Mouse (Mus musculus) left cerebral cortex, adult 2 months (tissue): ENCODE results near the gene Ptgdr2. TPM values are rescaled to one million over a fixed set of nuclear protein-coding genes. Genes with fewer than 3 reads are reported as not detected.

ENCODE experiments used
- DNase-seq, 2 experiments: peaks; one replicate each; pipeline ENCODE4 v3.0.0; 2021 to 2022; ENCODE audit warnings: low spot score in 2 of 2, mixed read lengths in 1 of 2; ENCODE audit errors: extremely low spot score in 1 of 2
- H3K27ac ChIP-seq: fragments of 200-600 bp; 2 replicates; pipeline ENCODE4 v1.8.1; 2022
- H3K4me3 ChIP-seq: fragments of 200-600 bp; 2 replicates; pipeline ENCODE4 v1.8.1; 2022
- CTCF ChIP-seq: fragments of 200-600 bp; IDR thresholded peaks from 2 replicates; pipeline ENCODE4 v1.8.1; 2022; ENCODE audit warnings: antibody characterized with exemption, mild to moderate bottlenecking, moderate library complexity
- intact Hi-C: fragments of 180-260 bp; cut with DNase I; formaldehyde crosslinking; loops from one replicate; pipeline ENCODE4 v1.15.1; 2025
- total RNA-seq, 2 experiments: library from RNA; stranded (reverse); gene quantifications; 2 replicates each; pipeline ENCODE4 v1.2.3; 2021

The Ptgdr2 gene
- total RNA-seq, 2 experiments from 2014 or later = 0.14 to 0.30 TPM

- Histone ChIP-seq H3K4me3 (no peak overlapping the region), H3K27ac (no peak overlapping the region)
- intact Hi-C loops = no loop called here
- no peak for DNase-seq
- TF ChIP-seq CTCF = no peak; the same call in 1 of the 2 replicates
Measured at GRCm38 (mm10) chr19:10936077-10936476, 883 bp upstream of the Ptgdr2 start.

DNA sequence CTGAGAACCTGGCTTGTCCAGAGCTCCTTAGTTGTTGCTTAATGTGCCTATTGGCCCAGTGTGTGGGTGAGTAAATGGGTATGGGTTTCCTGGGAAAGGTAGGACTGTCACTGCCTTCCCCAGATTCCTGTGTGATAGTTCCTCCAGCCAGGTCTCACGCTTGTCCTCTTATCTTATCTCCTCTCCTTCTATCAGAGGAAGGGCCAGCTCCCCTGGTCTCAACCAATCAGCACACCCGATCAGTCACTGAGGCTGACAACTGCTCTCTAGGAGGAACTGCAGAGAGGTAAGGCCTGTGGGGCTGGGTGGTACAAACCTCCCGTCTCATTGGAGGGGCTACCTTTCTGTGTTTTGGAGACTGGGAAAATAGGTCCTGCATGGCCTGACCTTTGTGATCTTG, 1.8 kb downstream of the Ptgdr2 start:
- DNase-seq = no peak
- Histone ChIP-seq H3K4me3 (no peak overlapping the region), H3K27ac (no peak overlapping the region)
- intact Hi-C loops = no loop called here
- TF ChIP-seq CTCF = no peak

DNA sequence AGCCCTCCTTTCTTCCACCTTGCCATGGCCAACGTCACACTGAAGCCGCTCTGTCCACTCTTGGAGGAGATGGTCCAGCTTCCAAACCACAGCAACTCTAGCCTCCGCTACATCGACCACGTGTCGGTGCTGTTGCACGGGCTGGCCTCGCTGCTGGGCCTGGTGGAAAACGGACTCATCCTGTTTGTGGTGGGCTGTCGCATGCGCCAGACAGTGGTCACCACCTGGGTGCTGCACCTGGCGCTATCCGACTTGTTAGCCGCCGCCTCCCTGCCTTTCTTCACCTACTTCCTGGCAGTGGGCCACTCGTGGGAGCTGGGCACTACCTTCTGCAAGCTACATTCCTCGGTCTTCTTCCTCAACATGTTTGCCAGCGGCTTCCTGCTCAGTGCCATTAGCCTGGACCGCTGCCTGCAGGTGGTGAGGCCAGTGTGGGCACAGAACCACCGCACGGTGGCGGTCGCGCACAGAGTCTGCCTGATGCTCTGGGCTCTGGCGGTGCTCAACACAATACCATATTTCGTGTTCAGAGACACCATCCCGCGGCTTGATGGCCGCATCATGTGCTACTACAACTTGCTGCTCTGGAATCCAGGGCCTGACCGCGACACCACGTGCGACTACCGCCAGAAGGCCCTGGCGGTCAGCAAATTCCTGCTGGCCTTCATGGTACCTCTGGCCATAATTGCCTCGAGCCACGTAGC, 3.3 kb downstream of the Ptgdr2 start:
- peak; percentile 70 to 77 for DNase-seq
- Histone ChIP-seq H3K27ac (no peak overlapping the region), H3K4me3 (no peak overlapping the region)
- intact Hi-C loops = no loop called here
- TF ChIP-seq CTCF = peak; percentile 77

DNA sequence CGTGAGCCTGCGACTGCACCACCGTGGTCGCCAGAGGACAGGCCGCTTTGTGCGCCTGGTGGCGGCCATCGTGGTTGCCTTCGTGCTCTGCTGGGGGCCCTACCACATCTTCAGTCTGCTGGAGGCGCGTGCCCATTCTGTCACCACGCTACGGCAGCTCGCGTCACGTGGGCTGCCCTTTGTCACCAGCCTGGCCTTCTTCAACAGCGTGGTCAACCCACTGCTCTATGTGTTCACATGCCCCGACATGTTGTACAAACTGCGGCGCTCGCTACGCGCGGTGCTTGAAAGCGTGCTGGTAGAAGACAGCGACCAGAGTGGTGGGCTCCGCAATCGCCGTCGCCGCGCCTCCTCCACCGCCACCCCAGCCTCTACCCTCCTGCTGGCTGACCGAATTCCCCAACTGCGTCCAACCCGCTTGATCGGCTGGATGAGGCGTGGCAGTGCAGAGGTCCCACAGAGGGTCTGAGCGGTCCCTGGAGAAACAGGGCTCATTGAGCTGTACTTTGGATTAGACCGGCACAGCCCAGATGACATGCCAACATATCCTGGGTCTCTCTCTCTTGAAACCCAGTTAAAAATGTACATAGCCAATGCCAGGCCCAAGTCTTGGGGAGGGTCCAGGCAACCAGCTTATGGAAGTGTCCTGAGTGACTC, 4.0 kb downstream of the Ptgdr2 start:
- DNase-seq = no peak
- intact Hi-C loops = no loop called here
- no peak overlapping the region for H3K27ac ChIP-seq
- no peak for TF ChIP-seq CTCF
- H3K4me3 ChIP-seq = no peak overlapping the region

DNA sequence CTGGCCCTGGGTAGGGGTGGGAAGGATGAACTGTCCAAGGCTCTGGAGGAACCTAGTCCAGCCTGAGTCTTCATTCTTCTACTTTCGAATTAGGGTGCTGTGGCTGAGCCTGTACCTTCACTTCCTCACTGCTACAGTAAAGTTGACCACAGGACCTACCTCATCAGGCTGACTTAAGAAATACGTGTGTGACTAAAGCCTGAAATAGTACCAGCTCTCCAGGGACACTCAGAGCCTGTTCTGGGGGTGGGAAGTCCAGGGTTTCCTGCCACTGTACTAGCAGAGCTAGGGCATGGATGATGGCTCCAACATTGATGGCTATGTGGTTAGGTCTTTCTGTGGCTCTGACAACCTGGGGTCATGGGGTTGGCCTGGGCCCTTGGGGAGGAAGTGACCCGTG, 7.0 kb downstream of the Ptgdr2 start:
- no peak for TF ChIP-seq CTCF
- intact Hi-C loops = no loop called here
- no peak overlapping the region for H3K4me3 ChIP-seq
- no peak for DNase-seq
- H3K27ac ChIP-seq = no peak overlapping the region

DNA sequence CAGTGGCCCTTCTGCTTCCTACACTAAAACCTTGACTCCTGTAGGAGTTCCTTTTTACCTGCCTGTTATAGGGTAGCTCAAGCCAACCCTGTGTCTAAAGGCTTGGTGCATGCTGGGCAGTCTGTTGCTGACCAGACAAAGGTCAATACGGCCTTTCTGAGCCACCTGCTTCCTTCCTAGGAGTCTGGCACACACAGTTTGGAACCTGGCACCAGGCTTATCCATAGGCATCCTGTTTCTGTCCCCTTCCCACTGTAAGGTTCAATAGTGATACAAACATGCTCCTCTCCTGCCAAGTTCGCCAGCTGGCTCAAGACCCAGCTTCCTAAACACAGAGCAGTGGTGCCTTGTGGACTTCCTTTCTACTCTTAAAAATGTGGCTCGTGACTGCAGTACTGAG, 9.5 kb downstream of the Ptgdr2 start:
- Histone ChIP-seq H3K27ac (no peak overlapping the region), H3K4me3 (no peak overlapping the region)
- no peak for TF ChIP-seq CTCF
- DNase-seq = no peak
- intact Hi-C loops = no loop called here

DNA sequence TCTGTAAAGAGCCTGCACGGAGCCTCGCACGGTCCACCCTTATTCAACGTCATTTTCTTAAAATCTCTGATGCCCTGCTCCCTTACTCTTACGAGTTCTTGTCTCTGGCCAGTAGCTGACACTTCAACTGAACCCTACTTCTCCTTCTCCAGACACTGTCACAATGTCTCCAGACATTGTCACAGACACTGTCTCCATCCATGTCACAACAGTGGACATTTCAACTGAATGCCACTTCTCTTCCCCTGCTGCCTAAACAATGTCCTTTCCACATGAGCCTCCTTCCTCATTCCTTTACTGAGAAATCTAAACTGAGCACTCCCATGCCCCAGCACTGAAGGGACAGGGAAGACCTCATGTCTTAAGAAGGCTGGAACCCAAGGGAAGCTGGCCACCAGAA, 10.3 kb downstream of the Ptgdr2 start:
- intact Hi-C loops = no loop called here
- Histone ChIP-seq H3K4me3 (peak overlapping the region; percentile 84), H3K27ac (no peak overlapping the region)
- DNase-seq = no peak
- no peak for TF ChIP-seq CTCF

- intact Hi-C loops = no loop called here
- no peak for TF ChIP-seq CTCF
- Histone ChIP-seq H3K27ac (no peak overlapping the region), H3K4me3 (peak overlapping the region; percentile 84)
- DNase-seq = peak in 1 of 2 experiments; percentile 24
Measured at GRCm38 (mm10) chr19:10948416-10948815, 11.5 kb downstream of the Ptgdr2 start.

DNA sequence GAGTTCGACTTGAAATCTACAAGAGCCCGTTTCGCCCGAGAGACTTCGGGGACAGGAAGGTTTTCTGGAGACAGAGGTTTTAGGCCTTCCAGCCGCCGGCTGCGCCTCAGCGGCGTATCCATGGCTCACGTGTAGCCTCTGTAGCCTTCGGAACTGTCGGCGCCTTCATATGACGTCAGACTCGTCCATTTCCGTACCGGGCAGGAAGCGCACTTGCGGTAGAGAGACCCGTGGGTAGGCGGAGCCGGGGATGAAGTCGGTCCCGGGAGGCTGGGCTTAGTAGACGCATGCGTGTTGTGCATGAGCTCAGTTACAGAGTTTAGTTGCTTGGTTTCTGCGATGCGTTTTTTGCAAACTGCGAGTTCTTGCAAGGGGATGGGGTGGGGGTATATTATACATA, 12.2 kb downstream of the Ptgdr2 start, which contains the start of gene Ccdc86:
TSS of gene Ccdc86 (minus strand) at position 155 of the 400 bp plus-strand sequence.
- peak; percentile 96 to 97 for DNase-seq
- intact Hi-C loops = loop anchor here (1.0 kb wide), 1 partner anchor 240 kb away; no protein-coding TSS in a partner anchor
- peak within 1 kb of the TSS; percentile 66 for H3K27ac ChIP-seq
- peak within 1 kb of the TSS; percentile 84 for H3K4me3 ChIP-seq
- no peak for TF ChIP-seq CTCF

DNA sequence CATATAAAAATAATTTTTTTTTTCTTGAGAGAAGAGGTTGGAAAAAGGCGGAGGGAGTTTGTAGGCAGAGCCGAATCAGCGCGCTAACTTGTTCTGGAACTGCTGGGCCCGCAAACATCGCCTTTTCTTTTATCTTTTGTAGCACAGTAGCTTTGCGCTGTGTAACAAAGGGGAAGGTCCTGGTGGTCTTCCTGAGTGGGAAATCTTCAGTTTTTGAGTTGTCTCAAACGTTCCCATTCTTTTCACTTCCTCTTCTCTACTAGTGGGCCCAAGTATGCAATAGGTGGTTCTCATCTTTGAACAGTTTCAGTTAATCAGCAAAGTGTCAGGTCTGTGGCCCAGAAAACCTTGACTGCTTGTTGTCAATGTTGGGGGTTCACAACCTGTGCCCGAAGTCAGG, 12.6 kb downstream of the Ptgdr2 start:
- H3K27ac ChIP-seq = peak overlapping the region; percentile 66
- peak overlapping the region; percentile 34 for H3K4me3 ChIP-seq
- DNase-seq = no peak
- TF ChIP-seq CTCF = no peak
- intact Hi-C loops = loop anchor here (1.0 kb wide), 1 partner anchor 240 kb away; no protein-coding TSS in a partner anchor

- no peak overlapping the region for H3K4me3 ChIP-seq
- H3K27ac ChIP-seq = peak overlapping the region; percentile 62
- intact Hi-C loops = no loop called here
- no peak for TF ChIP-seq CTCF
- DNase-seq = peak; percentile 26 to 36
Measured at GRCm38 (mm10) chr19:10952021-10952939, 15.3 kb downstream of the Ptgdr2 start.
